Mouse (Mus musculus) MEL-GATA-1-ER (cell line): Measurements from ENCODE around the gene Lix1l.

ENCODE experiments used
- DNase-seq: peaks from one replicate; pipeline ENCODE4 v3.0.0-alpha.2; 2012; ENCODE audit warnings: low read depth; ENCODE audit errors: extremely low read depth

Gene Lix1l

DNA sequence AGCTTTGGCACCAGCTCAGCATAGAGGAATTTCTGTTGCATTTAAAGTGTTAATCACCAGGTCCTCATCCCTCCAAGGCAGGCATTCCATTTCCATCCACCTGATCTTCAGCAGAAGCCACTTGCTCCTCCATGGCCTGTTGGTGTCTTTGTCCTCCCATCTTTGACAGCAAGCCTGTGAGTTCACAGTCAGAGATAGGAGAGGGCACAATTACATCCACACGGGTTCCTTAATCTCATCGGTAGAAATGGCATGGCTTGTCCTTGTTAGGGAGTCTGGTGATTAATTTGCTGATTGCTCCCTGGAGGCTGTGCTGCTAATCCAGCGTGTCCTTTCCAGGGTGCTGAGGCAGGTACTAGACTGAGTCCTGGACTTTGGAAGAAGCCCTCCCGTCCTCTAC lies 72.6 kb downstream of the Lix1l start:
- no peak for DNase-seq

DNA sequence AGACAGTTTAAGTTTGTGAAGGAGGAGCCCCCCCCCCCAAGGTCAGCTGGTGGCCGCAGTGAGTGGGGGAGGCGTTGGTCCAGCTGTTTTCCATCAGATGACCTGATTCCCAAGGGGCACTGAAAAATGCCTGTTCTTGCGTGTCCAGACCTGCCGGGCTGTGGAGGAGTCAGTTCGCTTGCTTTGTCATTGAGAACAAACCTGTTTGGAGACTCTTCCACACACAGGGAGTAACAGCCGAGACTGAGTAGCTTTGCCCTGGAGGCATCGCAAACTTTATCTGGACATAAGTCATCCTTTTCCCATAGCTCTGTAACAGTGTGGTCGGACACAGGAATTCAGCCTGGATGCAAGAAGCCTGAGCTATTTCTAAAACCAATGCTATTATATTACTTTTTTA lies 73.5 kb downstream of the Lix1l start:
- DNase-seq: no peak

DNA sequence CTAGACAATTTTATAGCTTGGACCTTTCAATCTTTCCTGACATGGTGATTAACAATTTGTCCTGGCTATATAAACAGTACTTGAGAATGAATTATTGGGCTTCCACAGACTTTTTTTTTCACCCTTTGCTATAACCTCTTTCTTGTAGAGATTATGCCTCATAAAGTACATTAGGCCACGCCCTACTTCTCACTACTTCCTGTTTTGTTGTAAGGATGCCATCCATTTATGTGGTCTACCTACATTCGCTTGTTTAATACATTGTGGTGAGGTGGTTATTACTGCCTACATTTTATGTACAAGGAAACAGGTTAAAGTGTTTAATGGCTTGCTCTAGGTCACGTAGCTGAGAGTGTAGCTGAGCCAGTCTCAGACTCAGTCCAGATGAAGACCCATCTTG lies 74.2 kb downstream of the Lix1l start:
- peak; percentile 95 for DNase-seq

DNA sequence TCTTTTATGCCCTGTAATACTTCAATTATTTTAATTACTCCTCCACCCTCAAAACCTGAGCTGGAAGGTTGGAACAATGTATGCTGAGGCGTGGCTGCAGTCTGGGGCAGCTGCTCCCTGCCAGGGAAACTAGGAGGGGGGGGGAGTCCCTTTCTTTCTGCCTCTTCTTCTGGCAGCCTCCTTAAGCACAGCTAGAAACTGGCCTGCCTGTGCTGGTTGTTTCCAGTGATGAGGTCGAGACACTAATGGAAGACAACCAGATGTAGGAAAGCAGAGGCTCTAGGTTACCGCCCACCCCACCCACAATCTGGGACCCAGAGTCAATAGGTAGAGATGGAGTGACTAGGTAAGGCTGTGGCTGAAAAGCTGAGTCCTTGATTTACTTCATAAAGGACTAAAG lies 74.7 kb downstream of the Lix1l start:
- DNase-seq: no peak
